Mouse (Mus musculus): ENCODE data around the gene Stab1. TPM values are rescaled to one million over a fixed set of nuclear protein-coding genes. Genes with fewer than 3 reads are reported as not detected.

Gene Stab1
- polyA plus RNA-seq (2012; rRNA removed): 41.5 and 46.8 TPM in 2 replicates

- WGBS: 45% methylated on average over 10 of the region's 10 CpGs
- DNase-seq: peak; percentile 77
- Histone ChIP-seq H3K27ac (ENCODE audit: insufficient read depth, low read depth, low read length) (peak within 1 kb of the TSS; percentile 68), H3K4me1 (ENCODE audit: control insufficient read depth, insufficient read depth, low read length) (peaks cover 2% of the 10 kb centered on the region), H3K36me3 (ENCODE audit: control insufficient read depth, insufficient read depth, low read length) (peaks cover 6% of the 10 kb centered on the region), H3K4me3 (ENCODE audit: insufficient read depth, low read depth, low read length) (peak within 1 kb of the TSS; percentile 62), H3K27me3 (replicated peaks; ENCODE audit: control insufficient read depth, insufficient read depth, low read length) (no peaks in the 10 kb centered on the region)
- TF ChIP-seq POLR2A (IDR thresholded peaks at IDR 0.05; ENCODE audit: low read depth, low read length): peak; percentile 29
- no peak for TF ChIP-seq CTCF (conservative IDR thresholded peaks at IDR 0.05; ENCODE audit: insufficient read depth, insufficient read length, low read depth, low read length)
Observed at GRCm38 (mm10) chr14:31168425-31168824, at the start of gene Stab1. Stab1 (minus strand) TSS chr14:31168641.

- DNase-seq: peak; percentile 88
- no peaks in the 10 kb centered on the region for H3K36me3 ChIP-seq (ENCODE audit: control insufficient read depth, insufficient read depth, low read length)
- 6% methylated on average over 11 of the region's 11 CpGs for WGBS
- H3K27me3 ChIP-seq (replicated peaks; ENCODE audit: control insufficient read depth, insufficient read depth, low read length): no peaks in the 10 kb centered on the region
- no peaks in the 10 kb centered on the region for H3K4me1 ChIP-seq (ENCODE audit: control insufficient read depth, insufficient read depth, low read length)
- H3K27ac ChIP-seq (ENCODE audit: insufficient read depth, low read depth, low read length): 0 out of 2 replicates have a peak within 1 kb of the TSS, but pooled peaks have one; percentile 8
- H3K4me3 ChIP-seq (ENCODE audit: insufficient read depth, low read depth, low read length): peak within 1 kb of the TSS; percentile 26
- TF ChIP-seq POLR2A (IDR thresholded peaks at IDR 0.05; ENCODE audit: low read depth, low read length) (no peak), CTCF (conservative IDR thresholded peaks at IDR 0.05; ENCODE audit: insufficient read depth, insufficient read length, low read depth, low read length) (peak; percentile 75)
Observed at GRCm38 (mm10) chr14:31217666-31218065, 49.2 kb upstream of the Stab1 start, which contains the start of gene Sema3g. Sema3g (plus strand) TSS chr14:31217860.

- Histone ChIP-seq H3K4me3 (ENCODE audit: insufficient read depth, low read depth, low read length) (peak within 1 kb of the TSS; percentile 26), H3K36me3 (ENCODE audit: control insufficient read depth, insufficient read depth, low read length) (no peaks in the 10 kb centered on the region), H3K4me1 (ENCODE audit: control insufficient read depth, insufficient read depth, low read length) (no peaks in the 10 kb centered on the region), H3K27ac (ENCODE audit: insufficient read depth, low read depth, low read length) (0 out of 2 replicates have a peak within 1 kb of the TSS, but pooled peaks have one; percentile 8), H3K27me3 (replicated peaks; ENCODE audit: control insufficient read depth, insufficient read depth, low read length) (no peaks in the 10 kb centered on the region)
- no peak for DNase-seq
- no peak for TF ChIP-seq CTCF (conservative IDR thresholded peaks at IDR 0.05; ENCODE audit: insufficient read depth, insufficient read length, low read depth, low read length)
- no peak for TF ChIP-seq POLR2A (IDR thresholded peaks at IDR 0.05; ENCODE audit: low read depth, low read length)
- WGBS: 67% methylated on average over 2 of the region's 2 CpGs
Observed at GRCm38 (mm10) chr14:31216846-31217245, 48.4 kb upstream of the Stab1 start, which contains the start of gene Nisch. Nisch (minus strand) TSS chr14:31216946.

- peak; percentile 85 for DNase-seq
- H3K4me3 ChIP-seq (ENCODE audit: insufficient read depth, low read depth, low read length): no peak overlapping the region
- no peaks in the 10 kb centered on the region for H3K4me1 ChIP-seq (ENCODE audit: control insufficient read depth, insufficient read depth, low read length)
- H3K27ac ChIP-seq (ENCODE audit: insufficient read depth, low read depth, low read length): no peak overlapping the region
- 29% methylated on average over 15 of the region's 15 CpGs for WGBS
- H3K27me3 ChIP-seq (replicated peaks; ENCODE audit: control insufficient read depth, insufficient read depth, low read length): no peaks in the 10 kb centered on the region
- TF ChIP-seq POLR2A (IDR thresholded peaks at IDR 0.05; ENCODE audit: low read depth, low read length) (no peak), CTCF (conservative IDR thresholded peaks at IDR 0.05; ENCODE audit: insufficient read depth, insufficient read length, low read depth, low read length) (peak; percentile 97)
- H3K36me3 ChIP-seq (ENCODE audit: control insufficient read depth, insufficient read depth, low read length): no peaks in the 10 kb centered on the region
Observed at GRCm38 (mm10) chr14:31215157-31216002, 46.9 kb upstream of the Stab1 start.

GRCm38 (mm10) chr14:31214684-31215083 lies 46.2 kb upstream of the Stab1 start:
- Histone ChIP-seq H3K4me3 (ENCODE audit: insufficient read depth, low read depth, low read length) (no peak overlapping the region), H3K36me3 (ENCODE audit: control insufficient read depth, insufficient read depth, low read length) (no peaks in the 10 kb centered on the region), H3K4me1 (ENCODE audit: control insufficient read depth, insufficient read depth, low read length) (no peaks in the 10 kb centered on the region), H3K27me3 (replicated peaks; ENCODE audit: control insufficient read depth, insufficient read depth, low read length) (no peaks in the 10 kb centered on the region), H3K27ac (ENCODE audit: insufficient read depth, low read depth, low read length) (no peak overlapping the region)
- WGBS: 94% methylated on average over 3 of the region's 3 CpGs
- DNase-seq: no peak
- TF ChIP-seq POLR2A (IDR thresholded peaks at IDR 0.05; ENCODE audit: low read depth, low read length): no peak
- TF ChIP-seq CTCF (conservative IDR thresholded peaks at IDR 0.05; ENCODE audit: insufficient read depth, insufficient read length, low read depth, low read length): no peak

- Histone ChIP-seq H3K36me3 (ENCODE audit: control insufficient read depth, insufficient read depth, low read length) (no peaks in the 10 kb centered on the region), H3K27me3 (replicated peaks; ENCODE audit: control insufficient read depth, insufficient read depth, low read length) (no peaks in the 10 kb centered on the region), H3K4me3 (ENCODE audit: insufficient read depth, low read depth, low read length) (no peak overlapping the region), H3K27ac (ENCODE audit: insufficient read depth, low read depth, low read length) (no peak overlapping the region), H3K4me1 (ENCODE audit: control insufficient read depth, insufficient read depth, low read length) (no peaks in the 10 kb centered on the region)
- DNase-seq: no peak
- 77% methylated on average over 8 of the region's 8 CpGs for WGBS
- TF ChIP-seq CTCF (conservative IDR thresholded peaks at IDR 0.05; ENCODE audit: insufficient read depth, insufficient read length, low read depth, low read length) (no peak), POLR2A (IDR thresholded peaks at IDR 0.05; ENCODE audit: low read depth, low read length) (no peak)
Observed at GRCm38 (mm10) chr14:31213868-31214267, 45.4 kb upstream of the Stab1 start.

- Histone ChIP-seq H3K4me3 (ENCODE audit: insufficient read depth, low read depth, low read length) (no peak overlapping the region), H3K27ac (ENCODE audit: insufficient read depth, low read depth, low read length) (no peak overlapping the region), H3K4me1 (ENCODE audit: control insufficient read depth, insufficient read depth, low read length) (peaks cover under 1% of the 10 kb centered on the region; the same call in 1 of the 2 replicates), H3K36me3 (ENCODE audit: control insufficient read depth, insufficient read depth, low read length) (no peaks in the 10 kb centered on the region), H3K27me3 (replicated peaks; ENCODE audit: control insufficient read depth, insufficient read depth, low read length) (no peaks in the 10 kb centered on the region)
- DNase-seq: no peak
- TF ChIP-seq CTCF (conservative IDR thresholded peaks at IDR 0.05; ENCODE audit: insufficient read depth, insufficient read length, low read depth, low read length) (no peak), POLR2A (IDR thresholded peaks at IDR 0.05; ENCODE audit: low read depth, low read length) (no peak)
- WGBS: 78% methylated on average over 3 of the region's 3 CpGs
Observed at GRCm38 (mm10) chr14:31212499-31212898, 44.1 kb upstream of the Stab1 start.
